Mouse (Mus musculus) cerebellum, adult 2 months (tissue): ENCODE data around the gene Keap1.

ENCODE experiments used
- CTCF ChIP-seq: fragments of 200-500 bp; IDR thresholded peaks from 2 replicates; pipeline ENCODE4 v1.5.1; 2011; ENCODE audit warnings: low read depth, mild to moderate bottlenecking, control low read depth, low read length, moderate library complexity, borderline replicate concordance; ENCODE audit not compliant: insufficient read depth
- POLR2A ChIP-seq: fragments of 200-500 bp; IDR thresholded peaks from 2 replicates; pipeline ENCODE4 v1.6.1; 2011; ENCODE audit warnings: low read length, control low read depth, borderline replicate concordance; ENCODE audit not compliant: insufficient read depth

DNA sequence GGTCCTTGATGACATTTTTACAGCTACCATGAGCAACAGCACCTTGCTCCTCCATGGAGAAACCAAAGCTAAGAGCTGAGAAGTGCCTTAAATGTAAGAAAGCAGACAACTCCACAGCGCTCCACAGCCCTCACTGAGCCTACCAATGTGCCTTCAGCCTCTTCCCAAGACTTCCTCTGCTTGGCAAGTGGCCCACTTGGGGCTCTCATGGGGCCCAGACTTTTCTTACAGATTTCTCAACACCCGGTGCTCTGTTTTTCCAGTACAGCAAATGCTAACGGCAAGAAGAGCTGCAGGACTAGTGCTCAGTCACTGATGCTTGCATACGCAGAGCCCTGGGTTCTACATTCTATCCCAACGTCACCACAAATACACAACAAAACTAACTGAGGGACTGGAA, 38.6 kb upstream of the Keap1 start:
- TF ChIP-seq CTCF (no peak), POLR2A (no peak)
